Mouse (Mus musculus): ENCODE data around the gene Cryab. TPM values are rescaled to one million over a fixed set of nuclear protein-coding genes. Genes with fewer than 3 reads are reported as not detected.
A peak's percentile ranks its signal among the peaks of the same experiment; 100 is the strongest.

The Cryab gene
- polyA plus RNA-seq, 1 experiment from 2014 or later: 12.8 TPM

DNA sequence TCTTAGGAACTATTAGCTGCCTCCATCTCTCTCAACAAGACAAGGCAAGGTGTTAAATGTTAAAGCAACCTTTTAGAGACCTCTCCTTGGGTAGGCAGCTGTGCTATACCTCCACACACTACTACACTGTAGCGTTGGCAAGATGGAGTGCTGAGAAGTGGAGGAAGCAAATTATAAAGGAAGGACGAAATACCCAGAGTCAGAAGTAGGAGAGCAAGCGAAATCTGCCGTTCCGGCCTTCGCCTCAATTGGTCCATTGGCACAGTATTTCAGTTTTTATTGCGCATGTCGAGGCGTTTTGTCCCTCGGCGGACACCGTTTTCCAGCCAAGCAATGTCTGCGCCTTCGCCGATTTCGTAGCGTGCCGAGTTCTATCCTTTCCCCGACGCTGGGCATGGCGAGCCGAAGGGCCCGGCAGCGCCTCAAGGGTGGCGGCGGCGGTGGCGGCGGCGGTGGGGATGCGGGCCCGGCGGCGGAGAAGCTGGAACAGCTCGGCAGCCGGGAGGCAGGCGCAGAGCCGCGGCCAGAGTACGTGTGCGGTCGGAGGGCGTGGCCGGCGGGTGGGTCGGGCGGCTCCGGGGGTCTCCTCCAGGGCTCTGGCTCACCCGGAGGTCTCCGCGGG lies 24.0 kb downstream of the Cryab start, which contains the start of the genes Alg9 and 1110032A03Rik:
Alg9 (plus strand) TSS at position 29 of the 622 bp plus-strand sequence.
1110032A03Rik (minus strand) TSS at position 530 of the 622 bp plus-strand sequence.
- peak within 1 kb of the TSS; percentile 88 for H3K9ac ChIP-seq
- peak within 1 kb of the TSS; percentile 86 for H3K4me2 ChIP-seq (replicated peaks)
- no peaks in the 10 kb centered on the region for H3K9me3 ChIP-seq
- H3K4me1 ChIP-seq: peaks cover 14% of the 10 kb centered on the region
- peaks cover 17% of the 10 kb centered on the region for H3K36me3 ChIP-seq
- H3K4me3 ChIP-seq: peak within 1 kb of the TSS; percentile 91
- ATAC-seq (ENCODE audit: low FRiP score, low read depth): peak; percentile 84
- peak within 1 kb of the TSS; percentile 77 for H3K27ac ChIP-seq
- WGBS: under 1% methylated on average over 51 of the region's 51 CpGs
- no peaks in the 10 kb centered on the region for H3K27me3 ChIP-seq (replicated peaks)

DNA sequence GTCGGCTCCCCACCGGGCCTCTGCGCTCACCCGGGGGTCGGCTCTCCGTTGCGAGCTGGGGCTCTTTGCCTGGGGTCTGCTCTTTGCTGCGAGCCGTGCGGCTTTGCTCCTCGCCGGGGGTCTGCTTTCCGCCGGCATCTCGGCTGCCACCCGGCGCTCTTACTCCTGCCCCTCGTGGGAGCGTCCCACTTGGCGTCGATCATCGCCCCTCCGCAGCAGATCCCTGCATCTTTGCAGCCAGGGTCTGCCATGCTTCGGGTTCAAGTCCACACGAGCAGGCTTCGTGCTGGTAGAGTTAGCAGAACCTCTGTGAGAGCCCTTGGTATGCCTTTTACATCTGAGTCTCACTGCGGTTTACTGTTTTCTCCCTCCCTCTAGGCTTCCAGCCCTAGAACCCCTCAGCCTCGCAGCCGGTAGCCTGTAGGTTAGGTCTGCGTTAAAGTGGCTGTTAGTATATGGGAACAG lies 24.6 kb downstream of the Cryab start:
- ATAC-seq (ENCODE audit: low FRiP score, low read depth): peak; percentile 60
- WGBS: under 1% methylated on average over 30 of the region's 30 CpGs
- Histone ChIP-seq H3K27ac (peak overlapping the region; percentile 77; the same call in 1 of the 2 replicates), H3K4me1 (peaks cover 14% of the 10 kb centered on the region), H3K36me3 (peaks cover 20% of the 10 kb centered on the region), H3K4me3 (peak overlapping the region; percentile 91), H3K9ac (peak overlapping the region; percentile 88), H3K27me3 (replicated peaks) (no peaks in the 10 kb centered on the region), H3K4me2 (replicated peaks) (peak overlapping the region; percentile 86), H3K9me3 (no peaks in the 10 kb centered on the region)

DNA sequence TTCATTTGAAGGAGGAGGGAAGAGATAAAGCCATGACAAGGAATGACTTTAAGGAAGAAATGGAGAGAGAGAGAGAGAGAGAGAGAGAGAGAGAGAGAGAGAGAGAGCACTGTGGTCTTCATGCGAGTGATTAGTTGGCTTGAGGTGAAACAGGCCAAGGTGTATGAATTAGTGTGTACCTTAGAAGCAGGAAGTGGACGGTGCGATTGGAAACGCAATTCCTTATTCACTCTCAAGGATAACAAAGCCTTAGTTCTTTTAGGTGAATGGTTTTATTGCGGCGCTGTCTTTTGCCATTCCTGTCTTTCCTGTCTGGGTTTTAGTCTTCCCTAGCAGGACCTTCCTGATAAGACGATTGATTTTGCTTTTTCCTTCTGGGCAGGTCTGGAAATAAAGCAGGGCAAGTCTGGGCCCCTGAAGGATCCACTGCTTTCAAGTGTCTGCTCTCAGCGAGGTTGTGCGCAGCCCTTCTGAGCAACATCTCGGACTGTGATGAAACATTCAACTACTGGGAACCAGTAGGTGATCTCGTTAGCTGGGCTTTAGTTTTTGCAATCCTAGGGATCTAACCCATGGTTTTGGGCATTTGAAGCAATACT lies 25.1 kb downstream of the Cryab start:
- no peaks in the 10 kb centered on the region for H3K9me3 ChIP-seq
- no peaks in the 10 kb centered on the region for H3K27me3 ChIP-seq (replicated peaks)
- WGBS: 66% methylated on average over 11 of the region's 11 CpGs
- H3K4me2 ChIP-seq (replicated peaks): peak overlapping the region; percentile 86
- peak overlapping the region; percentile 88 for H3K9ac ChIP-seq
- H3K36me3 ChIP-seq: peaks cover 23% of the 10 kb centered on the region
- ATAC-seq (ENCODE audit: low FRiP score, low read depth): no peak
- H3K4me1 ChIP-seq: peaks cover 14% of the 10 kb centered on the region
- no peak overlapping the region for H3K27ac ChIP-seq
- H3K4me3 ChIP-seq: peak overlapping the region; percentile 91

DNA sequence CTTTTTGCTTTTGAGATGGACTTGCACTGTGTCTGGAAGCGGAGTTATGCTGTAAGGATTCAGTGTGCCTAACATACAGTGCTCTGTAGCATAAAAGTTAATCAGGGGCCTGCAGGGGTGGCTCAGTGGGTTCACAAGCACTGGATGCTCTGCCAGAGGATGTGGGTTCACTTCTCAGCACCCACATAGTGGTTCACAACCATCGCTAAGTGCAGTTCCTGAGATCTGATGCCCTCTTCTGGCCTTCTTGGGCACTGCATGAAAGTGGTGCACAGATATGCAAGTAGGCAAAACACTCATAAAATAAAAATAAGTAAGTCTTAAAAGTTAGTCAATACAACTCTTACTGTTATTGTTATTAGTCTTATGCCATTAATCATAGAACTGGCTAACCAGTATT lies 31.0 kb downstream of the Cryab start:
- peaks cover 69% of the 10 kb centered on the region for H3K36me3 ChIP-seq
- no peak overlapping the region for H3K4me3 ChIP-seq
- ATAC-seq (ENCODE audit: low FRiP score, low read depth): no peak
- no peaks in the 10 kb centered on the region for H3K9me3 ChIP-seq
- H3K4me1 ChIP-seq: no peaks in the 10 kb centered on the region
- no peaks in the 10 kb centered on the region for H3K27me3 ChIP-seq (replicated peaks)
- no peak overlapping the region for H3K4me2 ChIP-seq (replicated peaks)
- WGBS: 76% methylated on average over 2 of the region's 2 CpGs
- no peak overlapping the region for H3K9ac ChIP-seq
- H3K27ac ChIP-seq: no peak overlapping the region

DNA sequence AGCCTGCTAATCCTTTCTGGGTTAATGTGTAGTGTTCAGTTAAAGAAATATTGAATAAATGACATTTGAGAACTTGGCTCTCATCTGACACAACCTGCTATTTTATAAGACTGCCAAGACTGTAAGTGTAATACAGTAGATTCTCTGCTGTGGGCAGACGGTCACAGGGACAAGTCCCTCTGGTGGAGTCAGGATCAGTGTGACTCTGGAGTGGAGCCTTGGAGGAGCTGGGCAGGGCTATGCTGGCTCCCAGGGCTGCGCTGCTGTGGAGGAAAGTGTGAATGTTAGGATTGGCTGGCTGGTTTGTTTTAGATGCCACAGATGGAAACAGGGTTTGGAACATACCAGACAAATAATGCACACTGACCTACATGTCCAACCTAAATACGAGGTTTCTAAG lies 44.1 kb downstream of the Cryab start:
- Histone ChIP-seq H3K9me3 (no peaks in the 10 kb centered on the region), H3K9ac (no peak overlapping the region), H3K4me1 (no peaks in the 10 kb centered on the region), H3K36me3 (peaks cover 48% of the 10 kb centered on the region), H3K4me3 (no peak overlapping the region), H3K4me2 (replicated peaks) (no peak overlapping the region), H3K27ac (no peak overlapping the region), H3K27me3 (replicated peaks) (no peaks in the 10 kb centered on the region)
- ATAC-seq (ENCODE audit: low FRiP score, low read depth): no peak
- 98% methylated on average over 3 of the region's 3 CpGs for WGBS

DNA sequence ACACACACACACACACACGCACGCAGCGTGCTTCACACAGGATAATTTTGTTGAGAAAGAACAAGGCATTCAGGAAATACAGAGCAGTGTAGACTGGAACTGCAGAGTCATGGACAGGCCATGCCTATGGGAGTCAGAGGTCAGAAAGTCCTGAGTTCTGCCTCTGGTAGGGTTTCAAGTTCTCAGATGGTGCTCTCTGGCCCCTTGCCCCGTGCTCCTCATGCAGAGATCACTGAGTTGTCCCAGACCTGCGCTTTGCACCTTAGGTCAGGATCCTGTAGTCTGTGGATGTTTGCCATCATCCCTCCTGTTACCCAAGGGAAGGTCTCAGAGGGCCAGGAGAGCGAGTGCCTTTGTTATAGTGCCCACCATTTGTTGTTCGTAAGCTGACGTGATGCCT lies 45.7 kb downstream of the Cryab start:
- H3K4me1 ChIP-seq: no peaks in the 10 kb centered on the region
- H3K27me3 ChIP-seq (replicated peaks): no peaks in the 10 kb centered on the region
- H3K9ac ChIP-seq: no peak overlapping the region
- no peak for ATAC-seq (ENCODE audit: low FRiP score, low read depth)
- H3K9me3 ChIP-seq: no peaks in the 10 kb centered on the region
- no peak overlapping the region for H3K4me3 ChIP-seq
- H3K36me3 ChIP-seq: peaks cover 41% of the 10 kb centered on the region
- H3K4me2 ChIP-seq (replicated peaks): no peak overlapping the region
- H3K27ac ChIP-seq: no peak overlapping the region
- WGBS: 91% methylated on average over 8 of the region's 8 CpGs

DNA sequence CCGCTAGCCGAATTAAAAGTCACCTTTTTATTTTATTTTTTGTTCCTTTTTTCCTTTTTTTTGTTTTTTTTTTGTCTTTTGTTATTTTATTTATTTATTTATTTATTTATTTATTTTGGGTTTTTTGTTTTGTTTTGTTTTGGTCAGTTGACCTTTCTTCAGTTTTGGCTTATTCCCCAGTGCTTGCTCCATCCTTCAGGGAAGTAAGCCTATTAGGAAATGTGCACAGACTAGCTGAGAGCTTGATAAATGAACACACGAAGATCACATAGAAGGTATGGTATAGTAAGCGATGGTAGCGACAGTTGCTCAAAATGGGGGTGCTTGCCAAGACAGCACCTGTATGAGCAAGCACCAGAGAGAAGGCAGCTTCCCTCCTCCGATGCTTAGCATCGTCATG lies 46.5 kb downstream of the Cryab start:
- Histone ChIP-seq H3K4me2 (replicated peaks) (no peak overlapping the region), H3K27ac (no peak overlapping the region), H3K9me3 (no peaks in the 10 kb centered on the region), H3K36me3 (peaks cover 38% of the 10 kb centered on the region), H3K9ac (no peak overlapping the region), H3K27me3 (replicated peaks) (no peaks in the 10 kb centered on the region), H3K4me3 (no peak overlapping the region), H3K4me1 (no peaks in the 10 kb centered on the region)
- WGBS: 97% methylated on average over 7 of the region's 7 CpGs
- no peak for ATAC-seq (ENCODE audit: low FRiP score, low read depth)

DNA sequence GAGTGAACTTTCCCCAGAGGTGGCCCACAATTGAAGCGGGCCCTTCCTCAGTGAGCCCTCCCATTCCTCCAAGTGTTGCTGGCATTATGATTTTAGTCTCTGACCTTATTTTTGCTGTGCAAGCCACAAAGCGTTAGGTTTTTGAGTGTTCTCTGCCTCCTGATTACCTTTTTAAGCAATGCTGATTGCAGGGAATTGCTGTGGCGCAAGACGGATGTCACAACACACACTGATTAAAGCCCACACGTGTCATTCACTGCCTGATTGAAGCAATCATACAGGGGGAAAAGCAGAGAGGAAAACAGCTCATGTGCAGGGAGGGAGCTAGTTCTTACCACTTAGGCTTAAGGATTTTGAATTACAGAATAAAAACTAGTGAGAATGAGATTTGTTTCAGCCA lies 47.2 kb downstream of the Cryab start:
- H3K36me3 ChIP-seq: peaks cover 44% of the 10 kb centered on the region

DNA sequence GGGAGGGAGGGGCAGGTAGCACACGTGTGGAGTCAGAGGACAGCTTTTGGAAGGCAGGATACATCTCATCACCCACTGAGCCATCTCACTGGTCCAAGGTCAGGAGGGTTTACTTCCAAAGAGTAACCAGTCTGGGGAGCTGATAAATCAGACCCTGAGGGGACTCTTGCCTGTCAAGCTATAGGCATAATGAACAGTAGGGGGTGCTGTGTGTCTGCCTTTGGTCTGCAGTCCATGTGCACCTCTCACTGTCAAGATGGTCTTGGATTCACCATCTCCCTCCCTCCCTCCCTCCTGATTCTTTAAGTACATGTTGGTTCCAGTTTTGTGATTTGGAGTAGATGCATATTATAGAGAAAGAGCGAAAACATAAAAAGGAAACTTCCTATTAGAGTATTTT lies 49.9 kb downstream of the Cryab start:
- Histone ChIP-seq H3K9ac (no peak overlapping the region), H3K27ac (no peak overlapping the region), H3K4me3 (no peak overlapping the region), H3K4me2 (replicated peaks) (no peak overlapping the region), H3K36me3 (peaks cover 57% of the 10 kb centered on the region), H3K9me3 (no peaks in the 10 kb centered on the region), H3K27me3 (replicated peaks) (no peaks in the 10 kb centered on the region), H3K4me1 (no peaks in the 10 kb centered on the region)
- 71% methylated on average over 2 of the region's 2 CpGs for WGBS
- ATAC-seq (ENCODE audit: low FRiP score, low read depth): no peak

More for the DNA sequence above, 47.2 kb downstream of the Cryab start:
- no peak for ATAC-seq (ENCODE audit: low FRiP score, low read depth)
- H3K9ac ChIP-seq: no peak overlapping the region
- 87% methylated on average over 5 of the region's 5 CpGs for WGBS
- H3K27ac ChIP-seq: no peak overlapping the region
- no peaks in the 10 kb centered on the region for H3K4me1 ChIP-seq
- no peak overlapping the region for H3K4me2 ChIP-seq (replicated peaks)
- no peaks in the 10 kb centered on the region for H3K9me3 ChIP-seq
- H3K4me3 ChIP-seq: no peak overlapping the region
- no peaks in the 10 kb centered on the region for H3K27me3 ChIP-seq (replicated peaks)

DNA sequence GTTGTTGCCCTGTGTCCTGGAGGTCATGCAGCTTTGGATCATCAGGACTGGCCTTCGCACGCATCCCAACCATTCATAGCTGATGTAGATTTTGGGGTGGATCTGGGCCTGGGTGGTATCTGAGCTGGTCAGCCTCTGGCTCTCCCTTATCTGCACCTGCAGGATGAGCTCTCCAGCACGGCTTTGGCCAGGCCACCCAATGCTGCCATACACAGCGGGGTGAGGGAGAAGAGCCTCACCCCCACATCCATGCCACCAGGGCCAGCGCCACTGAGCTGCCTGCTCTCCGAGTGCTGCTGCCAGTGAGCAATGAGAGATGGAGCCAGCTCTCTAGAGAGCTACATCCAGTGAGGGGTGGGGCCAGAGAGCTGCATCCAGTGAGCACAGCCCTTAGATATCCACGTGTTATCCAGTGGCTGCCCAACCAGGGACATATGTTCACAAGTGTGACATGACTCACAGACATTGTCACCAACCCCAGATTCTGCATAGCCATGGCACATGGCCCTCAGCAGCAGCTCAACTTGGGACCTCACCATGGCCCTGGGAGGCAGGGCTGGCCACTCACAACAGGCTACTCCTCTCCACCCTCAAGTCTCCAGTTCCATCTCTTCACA lies 52.0 kb downstream of the Cryab start:
- H3K4me1 ChIP-seq: no peaks in the 10 kb centered on the region
- no peak overlapping the region for H3K4me2 ChIP-seq (replicated peaks)
- peaks cover 59% of the 10 kb centered on the region for H3K36me3 ChIP-seq
- H3K27ac ChIP-seq: no peak overlapping the region
- H3K9ac ChIP-seq: no peak overlapping the region
- 87% methylated on average over 7 of the region's 7 CpGs for WGBS
- no peaks in the 10 kb centered on the region for H3K27me3 ChIP-seq (replicated peaks)
- no peaks in the 10 kb centered on the region for H3K9me3 ChIP-seq
- no peak overlapping the region for H3K4me3 ChIP-seq
- ATAC-seq (ENCODE audit: low FRiP score, low read depth): no peak

All from neural tube, embryonic 12.5 days (tissue).